Mouse (Mus musculus) lung, postnatal 0 days (tissue): Measurements from ENCODE around the gene Cic.

ENCODE experiments used
- CTCF ChIP-seq: IDR thresholded peaks from 2 replicates; pipeline ENCODE4 v1.5.1; 2016; ENCODE audit warnings: antibody characterized with exemption, mild to moderate bottlenecking
- EP300 ChIP-seq: IDR thresholded peaks from 2 replicates; pipeline ENCODE4 v1.6.1; 2016; ENCODE audit warnings: antibody characterized with exemption, mild to moderate bottlenecking, control low read depth

GRCm38 (mm10) chr7:25313325-25313724, 45.8 kb downstream of the Cic start:
- no peak for TF ChIP-seq EP300
- no peak for TF ChIP-seq CTCF
